Mouse (Mus musculus) lung, embryonic 16.5 days (tissue): ENCODE data around the gene Vps11. TPM values are rescaled to one million over a fixed set of nuclear protein-coding genes. Genes with fewer than 3 reads are reported as not detected.
"Not testable (repeated sequence)": the region's sequence is repeated elsewhere in the genome, so short reads cannot be mapped to it uniquely, and the experiment has no call there.

Experiments
- ATAC-seq: fragments of 200-750 bp; cut with Nextera tagmentation; 2 replicates; pipeline ENCODE4 v1.8.0; 2017; ENCODE audit warnings: low read depth, mild to moderate bottlenecking, moderate library complexity
- H3K27ac ChIP-seq: fragments of 300-500 bp; sonication (generic); 2 replicates; pipeline ENCODE4 v1.5.1; 2014; ENCODE audit warnings: mild to moderate bottlenecking, control low read depth, low read length
- H3K27me3 ChIP-seq: fragments of 300-500 bp; sonication (generic); 2 replicates; pipeline ENCODE4 v1.6.1; 2014; ENCODE audit warnings: low read depth, low read length, mixed read lengths; ENCODE audit not compliant: control insufficient read depth, insufficient read depth
- H3K36me3 ChIP-seq: fragments of 300-500 bp; sonication (generic); 2 replicates; pipeline ENCODE4 v1.6.1; 2014; ENCODE audit warnings: low read length; ENCODE audit not compliant: control insufficient read depth, insufficient read depth
- H3K4me1 ChIP-seq: fragments of 300-500 bp; sonication (generic); replicated peaks from 2 replicates; pipeline ENCODE4 v1.6.1; 2014; ENCODE audit warnings: low read length, mixed read lengths; ENCODE audit not compliant: control insufficient read depth, insufficient read depth
- H3K4me2 ChIP-seq: fragments of 300-500 bp; sonication (generic); 2 replicates; pipeline ENCODE4 v1.6.1; 2014; ENCODE audit warnings: low read depth, low read length, control low read depth
- H3K4me3 ChIP-seq: fragments of 300-500 bp; sonication (generic); 2 replicates; pipeline ENCODE4 v1.5.1; 2014; ENCODE audit warnings: mild to moderate bottlenecking, low read length, control low read depth
- H3K9ac ChIP-seq: fragments of 300-500 bp; sonication (generic); 2 replicates; pipeline ENCODE4 v1.6.1; 2014; ENCODE audit warnings: low read length, control low read depth
- H3K9me3 ChIP-seq: fragments of 300-500 bp; sonication (generic); 2 replicates; pipeline ENCODE4 v1.6.1; 2016; ENCODE audit warnings: low read length; ENCODE audit not compliant: control insufficient read depth
- WGBS: fragments of 180-500 bp; shearing (Covaris S2); extraction: QIAGEN DNeasy Blood & Tissue Kit; methylation state at CpG from one replicate; pipeline ENCODE4 v1.1.7; 2014; 5-methylcytosine and 5-hydroxymethylcytosine counted together
- polyA plus RNA-seq: library from polyadenylated mRNA; unstranded; fragments of >200 nt; fragmentation: Nextera tagmentation; extraction: Ambion mirVana; gene quantifications from 2 replicates; pipeline ENCODE4 v1.2.1, GENCODE M21; 2015

Vps11 gene
- polyA plus RNA-seq = 31.4 and 32.8 TPM in 2 replicates

- peaks cover 7% of the 10 kb centered on the region for H3K36me3 ChIP-seq
- ATAC-seq = peak; percentile 98
- H3K27me3 ChIP-seq = no peaks in the 10 kb centered on the region
- H3K4me3 ChIP-seq = peak within 1 kb of the TSS; percentile 90
- WGBS = under 1% methylated on average over 44 of the region's 44 CpGs
- H3K4me2 ChIP-seq = peak within 1 kb of the TSS; percentile 81
- peak within 1 kb of the TSS; percentile 85 for H3K9ac ChIP-seq
- H3K4me1 ChIP-seq = peaks cover 5% of the 10 kb centered on the region
- no peaks in the 10 kb centered on the region for H3K9me3 ChIP-seq
- H3K27ac ChIP-seq = peak within 1 kb of the TSS; percentile 72
Observed at GRCm38 (mm10) chr9:44361190-44361917, at the start of gene Vps11. Gene Vps11 (minus strand): TSS chr9:44361670.

GRCm38 (mm10) chr9:44410647-44411336 lies 49.3 kb upstream of the Vps11 start:
- Histone ChIP-seq H3K4me1 (peaks cover 10% of the 10 kb centered on the region; the same call in 1 of the 2 replicates), H3K4me3 (no peak overlapping the region), H3K4me2 (no peak overlapping the region), H3K27ac (no peak overlapping the region), H3K36me3 (peaks cover 34% of the 10 kb centered on the region), H3K9ac (no peak overlapping the region), H3K9me3 (no peaks in the 10 kb centered on the region), H3K27me3 (no peaks in the 10 kb centered on the region)
- no peak for ATAC-seq
- 61% methylated on average over 2 of the region's 2 CpGs for WGBS

- H3K9me3 ChIP-seq, H3K4me1 ChIP-seq, H3K27me3 ChIP-seq, H3K27ac ChIP-seq, ATAC-seq: not testable (repeated sequence)
- WGBS = 77% methylated on average over 9 of the region's 9 CpGs
- Histone ChIP-seq H3K9ac (peak overlapping the region; percentile 92), H3K4me2 (peak overlapping the region; percentile 81), H3K4me3 (peak overlapping the region; percentile 89), H3K36me3 (peaks cover 44% of the 10 kb centered on the region)
Observed at GRCm38 (mm10) chr9:44408693-44409092, 47.2 kb upstream of the Vps11 start.

GRCm38 (mm10) chr9:44407752-44408097 lies 46.3 kb upstream of the Vps11 start:
- peak overlapping the region; percentile 99 for H3K27ac ChIP-seq
- peaks cover 10% of the 10 kb centered on the region; the same call in 1 of the 2 replicates for H3K4me1 ChIP-seq
- 0% methylated on average over 24 of the region's 24 CpGs for WGBS
- peaks cover 47% of the 10 kb centered on the region for H3K36me3 ChIP-seq
- no peaks in the 10 kb centered on the region for H3K9me3 ChIP-seq
- H3K9ac ChIP-seq = peak overlapping the region; percentile 92
- H3K4me2 ChIP-seq = peak overlapping the region; percentile 81
- H3K4me3 ChIP-seq = peak overlapping the region; percentile 89
- ATAC-seq = no peak
- H3K27me3 ChIP-seq = no peaks in the 10 kb centered on the region

- Histone ChIP-seq H3K4me2 (peak within 1 kb of the TSS; percentile 81), H3K36me3 (peaks cover 50% of the 10 kb centered on the region), H3K27ac (peak within 1 kb of the TSS; percentile 99), H3K4me3 (peak within 1 kb of the TSS; percentile 89), H3K4me1 (peaks cover 10% of the 10 kb centered on the region; the same call in 1 of the 2 replicates), H3K9me3 (no peaks in the 10 kb centered on the region), H3K27me3 (no peaks in the 10 kb centered on the region), H3K9ac (peak within 1 kb of the TSS; percentile 92)
- under 1% methylated on average over 51 of the region's 51 CpGs for WGBS
- ATAC-seq = peak; percentile 97
Observed at GRCm38 (mm10) chr9:44406906-44407751, 45.7 kb upstream of the Vps11 start, which contains the start of the genes Rps25 and Trappc4. Gene Rps25 (plus strand): TSS chr9:44407139. Gene Trappc4 (minus strand): TSS chr9:44407600.

GRCm38 (mm10) chr9:44405011-44405410 lies 43.5 kb upstream of the Vps11 start:
- Histone ChIP-seq H3K27ac (no peak overlapping the region), H3K4me2 (no peak overlapping the region), H3K4me1 (peaks cover 10% of the 10 kb centered on the region; the same call in 1 of the 2 replicates), H3K27me3 (no peaks in the 10 kb centered on the region), H3K9ac (no peak overlapping the region), H3K36me3 (peaks cover 43% of the 10 kb centered on the region), H3K9me3 (no peaks in the 10 kb centered on the region), H3K4me3 (no peak overlapping the region)
- WGBS = 55% methylated on average over 3 of the region's 3 CpGs
- no peak for ATAC-seq

GRCm38 (mm10) chr9:44401081-44401480 lies 39.6 kb upstream of the Vps11 start:
- no peaks in the 10 kb centered on the region for H3K9me3 ChIP-seq
- H3K27me3 ChIP-seq = no peaks in the 10 kb centered on the region
- H3K4me2 ChIP-seq = no peak overlapping the region
- H3K27ac ChIP-seq = no peak overlapping the region
- H3K9ac ChIP-seq = no peak overlapping the region
- 69% methylated on average over 4 of the region's 4 CpGs for WGBS
- peaks cover 37% of the 10 kb centered on the region for H3K36me3 ChIP-seq
- no peak for ATAC-seq
- H3K4me1 ChIP-seq = peaks cover 12% of the 10 kb centered on the region
- H3K4me3 ChIP-seq = no peak overlapping the region

- H3K9me3 ChIP-seq = no peaks in the 10 kb centered on the region
- H3K4me1 ChIP-seq = peaks cover 10% of the 10 kb centered on the region
- H3K27me3 ChIP-seq = no peaks in the 10 kb centered on the region
- no peak overlapping the region for H3K4me3 ChIP-seq
- no peak for ATAC-seq
- no peak overlapping the region for H3K27ac ChIP-seq
- H3K36me3 ChIP-seq = peaks cover 34% of the 10 kb centered on the region
- H3K4me2 ChIP-seq = no peak overlapping the region
- 89% methylated on average over 6 of the region's 6 CpGs for WGBS
- H3K9ac ChIP-seq = no peak overlapping the region
Observed at GRCm38 (mm10) chr9:44399795-44400114, 38.3 kb upstream of the Vps11 start.
